Comparison of ENCODE assay signal across 23 mouse cellular contexts in genomic region chr2:70869116-70869515, GRCm38 (mm10).
"Had no signal": no experiment of that assay in that cellular context is flagged by ENCODE, and none has a peak within 500 bp of the region (broad histone marks: within the 10 kb centered on the region; RNA-seq: fewer than 3 reads in every experiment).

No protein-coding gene starts in this region.

- H3K9me3 ChIP-seq: heart, embryonic 13.5 days; heart, embryonic 15.5 days; hindbrain, embryonic 13.5 days; hindbrain, embryonic 15.5 days; kidney, embryonic 15.5 days; limb, embryonic 13.5 days; limb, embryonic 15.5 days; liver, embryonic 12.5 days had no signal

- H3K4me1 ChIP-seq: kidney, embryonic 15.5 days; limb, embryonic 13.5 days; limb, embryonic 15.5 days had no signal

- DNase-seq: gastrocnemius, postnatal 14 days; gastrocnemius, postnatal 36 days; heart, adult 2 months; heart, postnatal 14 days; heart, postnatal 36 days; kidney, adult 11 months; kidney, adult 2 months; kidney, adult 9 months; kidney, postnatal 14 days; kidney, postnatal 36 days; layer of hippocampus, adult 9-11 months; layer of hippocampus, postnatal 36 days; left cerebral cortex, postnatal 4 days had no signal

- H3K36me3 ChIP-seq: heart, embryonic 13.5 days; heart, embryonic 15.5 days; hindbrain, embryonic 13.5 days; hindbrain, embryonic 15.5 days; kidney, embryonic 15.5 days; limb, embryonic 13.5 days; limb, embryonic 15.5 days; liver, embryonic 12.5 days had no signal

- H3K4me3 ChIP-seq: heart, adult 2 months; heart, embryonic 13.5 days; heart, embryonic 15.5 days; hindbrain, embryonic 13.5 days; hindbrain, embryonic 15.5 days; kidney, embryonic 15.5 days; limb, embryonic 13.5 days; limb, embryonic 15.5 days; liver, embryonic 12.5 days had no signal

- ATAC-seq: hindbrain, postnatal 0 days; intestine, embryonic 16.5 days; liver, embryonic 12.5 days had no signal

- H3K27me3 ChIP-seq: heart, embryonic 13.5 days; heart, embryonic 15.5 days; hindbrain, embryonic 13.5 days; hindbrain, embryonic 15.5 days; kidney, embryonic 15.5 days; limb, embryonic 13.5 days; limb, embryonic 15.5 days had no signal
